Mouse (Mus musculus) liver, postnatal 0 days (tissue): ENCODE measurements around the gene Rbms3.

Experiments
- CTCF ChIP-seq: sonication (generic); IDR thresholded peaks from 2 replicates; pipeline ENCODE4 v1.5.1; 2016; ENCODE audit warnings: antibody characterized with exemption, low read depth
- EP300 ChIP-seq: IDR thresholded peaks from 2 replicates; pipeline ENCODE4 v1.6.1; 2016; ENCODE audit warnings: antibody characterized with exemption, low read depth, mild to moderate bottlenecking

GRCm38 (mm10) chr9:117430670-117431069, 199.0 kb downstream of the Rbms3 start:
- TF ChIP-seq CTCF (0 out of 2 replicates have a peak, but pooled peaks have one; percentile 12), EP300 (no peak)
